Mouse (Mus musculus): ENCODE results near the gene Mpo. TPM values are rescaled to one million over a fixed set of nuclear protein-coding genes. Genes with fewer than 3 reads are reported as not detected.

Mpo gene
- polyA plus RNA-seq, 1 experiment from 2014 or later: 2.9 TPM

DNA sequence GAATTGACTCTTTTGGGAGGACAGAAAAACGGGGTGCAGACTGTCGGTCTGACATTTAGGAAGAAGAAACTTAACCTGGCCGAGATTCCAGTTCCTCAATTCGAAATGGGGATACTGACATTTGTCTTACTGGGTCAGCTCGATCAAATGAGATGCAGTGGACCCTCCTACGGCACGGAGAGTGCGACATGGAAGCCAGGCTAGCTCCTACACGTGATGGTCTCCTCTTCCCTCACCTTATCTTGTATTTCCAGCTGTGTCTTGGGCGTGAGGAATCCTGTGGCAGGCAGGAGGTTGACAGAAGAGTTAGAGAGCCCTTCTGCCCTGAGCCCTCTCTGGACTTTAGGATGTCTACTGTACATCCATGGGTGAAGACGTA, 43.3 kb upstream of the Mpo start:
- Histone ChIP-seq H3K4me2 (no peak overlapping the region), H3K9ac (ENCODE audit: low read length) (no peak overlapping the region), H3K4me3 (ENCODE audit: low read depth, low read length) (no peak overlapping the region), H3K4me1 (ENCODE audit: control insufficient read depth, insufficient read depth, low read length) (no peaks in the 10 kb centered on the region), H3K27me3 (ENCODE audit: control insufficient read depth, insufficient read depth, low read length) (no peaks in the 10 kb centered on the region), H3K36me3 (ENCODE audit: control insufficient read depth, insufficient read depth, low read length) (no peaks in the 10 kb centered on the region), H3K9me3 (ENCODE audit: control insufficient read depth, low read length) (no peaks in the 10 kb centered on the region), H3K27ac (ENCODE audit: low read depth, low read length) (no peak overlapping the region)
- ATAC-seq (ENCODE audit: low FRiP score) (no peak), DNase-seq (ENCODE audit: low spot score, missing footprints) (peak; percentile 53)
- WGBS: 81% methylated on average over 11 of the region's 11 CpGs

GRCm38 (mm10) chr11:87750521-87750920, 42.9 kb upstream of the Mpo start:
- Histone ChIP-seq H3K9ac (ENCODE audit: low read length) (no peak overlapping the region), H3K36me3 (ENCODE audit: control insufficient read depth, insufficient read depth, low read length) (no peaks in the 10 kb centered on the region), H3K4me3 (ENCODE audit: low read depth, low read length) (no peak overlapping the region), H3K27ac (ENCODE audit: low read depth, low read length) (no peak overlapping the region), H3K27me3 (ENCODE audit: control insufficient read depth, insufficient read depth, low read length) (no peaks in the 10 kb centered on the region), H3K4me1 (ENCODE audit: control insufficient read depth, insufficient read depth, low read length) (no peaks in the 10 kb centered on the region), H3K9me3 (ENCODE audit: control insufficient read depth, low read length) (no peaks in the 10 kb centered on the region), H3K4me2 (no peak overlapping the region)
- no peak for ATAC-seq (ENCODE audit: low FRiP score)
- DNase-seq (ENCODE audit: low spot score, missing footprints): no peak
- 69% methylated on average over 3 of the region's 3 CpGs for WGBS

GRCm38 (mm10) chr11:87751031-87751430, 42.4 kb upstream of the Mpo start:
- Histone ChIP-seq H3K27ac (ENCODE audit: low read depth, low read length) (no peak overlapping the region), H3K9me3 (ENCODE audit: control insufficient read depth, low read length) (no peaks in the 10 kb centered on the region), H3K4me2 (no peak overlapping the region), H3K4me3 (ENCODE audit: low read depth, low read length) (no peak overlapping the region), H3K4me1 (ENCODE audit: control insufficient read depth, insufficient read depth, low read length) (no peaks in the 10 kb centered on the region), H3K27me3 (ENCODE audit: control insufficient read depth, insufficient read depth, low read length) (no peaks in the 10 kb centered on the region), H3K36me3 (ENCODE audit: control insufficient read depth, insufficient read depth, low read length) (no peaks in the 10 kb centered on the region), H3K9ac (ENCODE audit: low read length) (no peak overlapping the region)
- DNase-seq (ENCODE audit: low spot score, missing footprints) (peak; percentile 26), ATAC-seq (ENCODE audit: low FRiP score) (no peak)
- WGBS: 86% methylated on average over 8 of the region's 8 CpGs

GRCm38 (mm10) chr11:87751491-87751966, 41.9 kb upstream of the Mpo start:
- H3K4me1 ChIP-seq (ENCODE audit: control insufficient read depth, insufficient read depth, low read length): no peaks in the 10 kb centered on the region
- WGBS: 77% methylated on average over 4 of the region's 4 CpGs
- peak; percentile 23 for DNase-seq (ENCODE audit: low spot score, missing footprints)
- H3K4me3 ChIP-seq (ENCODE audit: low read depth, low read length): no peak overlapping the region
- H3K4me2 ChIP-seq: no peak overlapping the region
- H3K27ac ChIP-seq (ENCODE audit: low read depth, low read length): no peak overlapping the region
- H3K27me3 ChIP-seq (ENCODE audit: control insufficient read depth, insufficient read depth, low read length): no peaks in the 10 kb centered on the region
- H3K9me3 ChIP-seq (ENCODE audit: control insufficient read depth, low read length): no peaks in the 10 kb centered on the region
- no peaks in the 10 kb centered on the region for H3K36me3 ChIP-seq (ENCODE audit: control insufficient read depth, insufficient read depth, low read length)
- no peak for ATAC-seq (ENCODE audit: low FRiP score)
- H3K9ac ChIP-seq (ENCODE audit: low read length): no peak overlapping the region

GRCm38 (mm10) chr11:87752307-87752706, 41.1 kb upstream of the Mpo start:
- no peak overlapping the region for H3K27ac ChIP-seq (ENCODE audit: low read depth, low read length)
- H3K4me3 ChIP-seq (ENCODE audit: low read depth, low read length): no peak overlapping the region
- no peaks in the 10 kb centered on the region for H3K36me3 ChIP-seq (ENCODE audit: control insufficient read depth, insufficient read depth, low read length)
- peak; percentile 49 for DNase-seq (ENCODE audit: low spot score, missing footprints)
- ATAC-seq (ENCODE audit: low FRiP score): no peak
- no peaks in the 10 kb centered on the region for H3K4me1 ChIP-seq (ENCODE audit: control insufficient read depth, insufficient read depth, low read length)
- H3K9me3 ChIP-seq (ENCODE audit: control insufficient read depth, low read length): no peaks in the 10 kb centered on the region
- no peak overlapping the region for H3K4me2 ChIP-seq
- 70% methylated on average over 1 of the region's 1 CpGs for WGBS
- H3K9ac ChIP-seq (ENCODE audit: low read length): no peak overlapping the region
- H3K27me3 ChIP-seq (ENCODE audit: control insufficient read depth, insufficient read depth, low read length): no peaks in the 10 kb centered on the region

DNA sequence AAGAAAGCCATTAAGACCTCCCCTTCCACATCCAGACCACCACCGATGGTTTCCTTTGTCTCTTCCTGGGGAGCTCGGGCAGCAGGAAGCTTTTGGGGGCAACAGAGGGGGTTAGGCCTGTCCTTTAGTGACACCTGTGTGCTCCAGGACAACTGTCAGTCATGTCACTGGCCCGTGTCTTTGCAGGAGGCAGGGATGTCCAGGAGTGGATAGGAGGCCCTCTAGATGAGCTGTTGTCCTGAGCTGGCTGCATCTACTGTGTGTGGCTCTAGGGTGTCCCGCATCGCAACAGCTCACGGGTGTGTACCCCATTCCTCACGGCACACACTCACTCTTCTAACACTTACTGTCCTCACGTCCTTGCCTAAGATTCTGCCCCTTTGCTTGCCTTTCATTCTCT, 40.1 kb upstream of the Mpo start:
- ATAC-seq (ENCODE audit: low FRiP score) (no peak), DNase-seq (ENCODE audit: low spot score, missing footprints) (peak; percentile 21)
- H3K4me1 ChIP-seq (ENCODE audit: control insufficient read depth, insufficient read depth, low read length): no peaks in the 10 kb centered on the region
- H3K4me3 ChIP-seq (ENCODE audit: low read depth, low read length): no peak overlapping the region
- no peaks in the 10 kb centered on the region for H3K27me3 ChIP-seq (ENCODE audit: control insufficient read depth, insufficient read depth, low read length)
- no peak overlapping the region for H3K27ac ChIP-seq (ENCODE audit: low read depth, low read length)
- no peaks in the 10 kb centered on the region for H3K9me3 ChIP-seq (ENCODE audit: control insufficient read depth, low read length)
- no peak overlapping the region for H3K9ac ChIP-seq (ENCODE audit: low read length)
- H3K36me3 ChIP-seq (ENCODE audit: control insufficient read depth, insufficient read depth, low read length): no peaks in the 10 kb centered on the region
- H3K4me2 ChIP-seq: no peak overlapping the region
- WGBS: 86% methylated on average over 8 of the region's 8 CpGs

- ATAC-seq (ENCODE audit: low FRiP score): no peak
- WGBS: 83% methylated on average over 5 of the region's 5 CpGs
- Histone ChIP-seq H3K9ac (ENCODE audit: low read length) (no peak overlapping the region), H3K4me3 (ENCODE audit: low read depth, low read length) (no peak overlapping the region), H3K4me1 (ENCODE audit: control insufficient read depth, insufficient read depth, low read length) (no peaks in the 10 kb centered on the region), H3K27ac (ENCODE audit: low read depth, low read length) (no peak overlapping the region), H3K36me3 (ENCODE audit: control insufficient read depth, insufficient read depth, low read length) (no peaks in the 10 kb centered on the region), H3K4me2 (no peak overlapping the region), H3K27me3 (ENCODE audit: control insufficient read depth, insufficient read depth, low read length) (no peaks in the 10 kb centered on the region), H3K9me3 (ENCODE audit: control insufficient read depth, low read length) (no peaks in the 10 kb centered on the region)
- DNase-seq (ENCODE audit: low spot score, missing footprints): peak; percentile 61
Measured at GRCm38 (mm10) chr11:87753891-87754501, 39.4 kb upstream of the Mpo start.

GRCm38 (mm10) chr11:87754603-87755002, 38.8 kb upstream of the Mpo start:
- H3K9ac ChIP-seq (ENCODE audit: low read length): no peak overlapping the region
- no peaks in the 10 kb centered on the region for H3K36me3 ChIP-seq (ENCODE audit: control insufficient read depth, insufficient read depth, low read length)
- no peaks in the 10 kb centered on the region for H3K9me3 ChIP-seq (ENCODE audit: control insufficient read depth, low read length)
- no peak overlapping the region for H3K4me3 ChIP-seq (ENCODE audit: low read depth, low read length)
- WGBS: 75% methylated on average over 5 of the region's 5 CpGs
- no peak overlapping the region for H3K4me2 ChIP-seq
- no peaks in the 10 kb centered on the region; the same call in 1 of the 2 replicates for H3K27me3 ChIP-seq (ENCODE audit: control insufficient read depth, insufficient read depth, low read length)
- ATAC-seq (ENCODE audit: low FRiP score): no peak
- DNase-seq (ENCODE audit: low spot score, missing footprints): peak; percentile 56
- H3K27ac ChIP-seq (ENCODE audit: low read depth, low read length): no peak overlapping the region
- H3K4me1 ChIP-seq (ENCODE audit: control insufficient read depth, insufficient read depth, low read length): no peaks in the 10 kb centered on the region

GRCm38 (mm10) chr11:87755360-87756017, 37.9 kb upstream of the Mpo start:
- ATAC-seq (ENCODE audit: low FRiP score) (no peak), DNase-seq (ENCODE audit: low spot score, missing footprints) (peak; percentile 70)
- Histone ChIP-seq H3K27me3 (ENCODE audit: control insufficient read depth, insufficient read depth, low read length) (peaks cover 2% of the 10 kb centered on the region; the same call in 1 of the 2 replicates), H3K4me3 (ENCODE audit: low read depth, low read length) (no peak overlapping the region), H3K36me3 (ENCODE audit: control insufficient read depth, insufficient read depth, low read length) (no peaks in the 10 kb centered on the region), H3K27ac (ENCODE audit: low read depth, low read length) (no peak overlapping the region), H3K4me1 (ENCODE audit: control insufficient read depth, insufficient read depth, low read length) (peaks cover 7% of the 10 kb centered on the region), H3K9me3 (ENCODE audit: control insufficient read depth, low read length) (no peaks in the 10 kb centered on the region), H3K9ac (ENCODE audit: low read length) (no peak overlapping the region), H3K4me2 (no peak overlapping the region)
- WGBS: 87% methylated on average over 17 of the region's 17 CpGs
